Mouse (Mus musculus): ENCODE measurements around the gene Prmt9. TPM values are rescaled to one million over a fixed set of nuclear protein-coding genes. Genes with fewer than 3 reads are reported as not detected.

Gene Prmt9
- total RNA-seq, 2 experiments from 2014 or later = 25.5 to 29.2 TPM

GRCm38 (mm10) chr8:77524018-77524615 is 25.1 kb upstream of the Prmt9 start:
- DNase-seq (ENCODE audit: extremely low spot score in 1 of 2, low spot score in 2 of 2) = no peak
- intact Hi-C loops (cut with DNase I) = no loop called here

- DNase-seq (ENCODE audit: extremely low spot score in 1 of 2, low spot score in 2 of 2) = no peak
- intact Hi-C loops (cut with DNase I) = no loop called here
Observed at GRCm38 (mm10) chr8:77524906-77525305, 24.3 kb upstream of the Prmt9 start.

GRCm38 (mm10) chr8:77526130-77526529 is 23.1 kb upstream of the Prmt9 start:
- intact Hi-C loops (cut with DNase I) = no loop called here
- no peak for DNase-seq (ENCODE audit: extremely low spot score in 1 of 2, low spot score in 2 of 2)

GRCm38 (mm10) chr8:77534358-77534992 is 14.7 kb upstream of the Prmt9 start:
- intact Hi-C loops (cut with DNase I) = loop anchor here (2.0 kb wide), 1 partner anchor 114 kb away; no protein-coding TSS in a partner anchor
- DNase-seq (ENCODE audit: extremely low spot score in 1 of 2, low spot score in 2 of 2) = no peak

GRCm38 (mm10) chr8:77535026-77535595 is 14.1 kb upstream of the Prmt9 start:
- intact Hi-C loops (cut with DNase I) = loop anchor here (2.0 kb wide), 1 partner anchor 114 kb away; no protein-coding TSS in a partner anchor
- DNase-seq (ENCODE audit: extremely low spot score in 1 of 2, low spot score in 2 of 2) = peak in 1 of 2 experiments; percentile 40

- intact Hi-C loops (cut with DNase I) = no loop called here
Observed at GRCm38 (mm10) chr8:77536821-77537220, 12.4 kb upstream of the Prmt9 start.

GRCm38 (mm10) chr8:77538256-77538655 is 10.9 kb upstream of the Prmt9 start:
- intact Hi-C loops (cut with DNase I) = no loop called here
- DNase-seq (ENCODE audit: extremely low spot score in 1 of 2, low spot score in 2 of 2) = no peak

More at GRCm38 (mm10) chr8:77536821-77537220, 12.4 kb upstream of the Prmt9 start:
- no peak for DNase-seq (ENCODE audit: extremely low spot score in 1 of 2, low spot score in 2 of 2)

- DNase-seq (ENCODE audit: extremely low spot score in 1 of 2, low spot score in 2 of 2) = no peak
- intact Hi-C loops (cut with DNase I) = no loop called here
Observed at GRCm38 (mm10) chr8:77543152-77543777, 5.9 kb upstream of the Prmt9 start.

- intact Hi-C loops (cut with DNase I) = no loop called here
- no peak for DNase-seq (ENCODE audit: extremely low spot score in 1 of 2, low spot score in 2 of 2)
Observed at GRCm38 (mm10) chr8:77544428-77544827, 4.8 kb upstream of the Prmt9 start.

GRCm38 (mm10) chr8:77545616-77546015 is 3.6 kb upstream of the Prmt9 start:
- intact Hi-C loops (cut with DNase I) = no loop called here

GRCm38 (mm10) chr8:77549881-77550580 is 834 bp downstream of the Prmt9 start:
- DNase-seq (ENCODE audit: extremely low spot score in 1 of 2, low spot score in 2 of 2) = peak in 1 of 2 experiments; percentile 25
- intact Hi-C loops (cut with DNase I) = no loop called here

More at GRCm38 (mm10) chr8:77545616-77546015, 3.6 kb upstream of the Prmt9 start:
- DNase-seq (ENCODE audit: extremely low spot score in 1 of 2, low spot score in 2 of 2) = no peak

- intact Hi-C loops (cut with DNase I) = no loop called here
- DNase-seq (ENCODE audit: extremely low spot score in 1 of 2, low spot score in 2 of 2) = no peak
Observed at GRCm38 (mm10) chr8:77552491-77552890, 3.3 kb downstream of the Prmt9 start.

GRCm38 (mm10) chr8:77561441-77561840 is 12.2 kb downstream of the Prmt9 start:
- DNase-seq (ENCODE audit: extremely low spot score in 1 of 2, low spot score in 2 of 2) = no peak
- intact Hi-C loops (cut with DNase I) = no loop called here

GRCm38 (mm10) chr8:77574229-77574628 is 25.0 kb downstream of the Prmt9 start:
- intact Hi-C loops (cut with DNase I) = no loop called here
- DNase-seq (ENCODE audit: extremely low spot score in 1 of 2, low spot score in 2 of 2) = no peak

- DNase-seq (ENCODE audit: extremely low spot score in 1 of 2, low spot score in 2 of 2) = no peak
- intact Hi-C loops (cut with DNase I) = no loop called here
Observed at GRCm38 (mm10) chr8:77577674-77578073, 28.5 kb downstream of the Prmt9 start.

- intact Hi-C loops (cut with DNase I) = no loop called here
- DNase-seq (ENCODE audit: extremely low spot score in 1 of 2, low spot score in 2 of 2) = no peak
Observed at GRCm38 (mm10) chr8:77584174-77584573, 35.0 kb downstream of the Prmt9 start.

GRCm38 (mm10) chr8:77609621-77610020 is 60.4 kb downstream of the Prmt9 start:
- intact Hi-C loops (cut with DNase I) = loop anchor here (10.0 kb wide), 1 partner anchor 195 kb away; no protein-coding TSS in a partner anchor
- DNase-seq (ENCODE audit: extremely low spot score in 1 of 2, low spot score in 2 of 2) = no peak

- intact Hi-C loops (cut with DNase I) = loop anchor here (10.0 kb wide), 1 partner anchor 196 kb away; no protein-coding TSS in a partner anchor
- peak; percentile 95 to 98 for DNase-seq (ENCODE audit: extremely low spot score in 1 of 2, low spot score in 2 of 2)
Observed at GRCm38 (mm10) chr8:77610374-77610969, 61.3 kb downstream of the Prmt9 start, which contains the start of gene Tmem184c. Gene Tmem184c, minus strand, starts transcription at chr8:77610698.

All from left cerebral cortex, postnatal 10 days (tissue).